Mouse (Mus musculus): ENCODE data around the gene Gli3.

Gene Gli3

GRCm38 (mm10) chr13:15660502-15660901, 197.5 kb downstream of the Gli3 start:
- DNase-seq (ENCODE audit: extremely low spot score), result no peak

DNA sequence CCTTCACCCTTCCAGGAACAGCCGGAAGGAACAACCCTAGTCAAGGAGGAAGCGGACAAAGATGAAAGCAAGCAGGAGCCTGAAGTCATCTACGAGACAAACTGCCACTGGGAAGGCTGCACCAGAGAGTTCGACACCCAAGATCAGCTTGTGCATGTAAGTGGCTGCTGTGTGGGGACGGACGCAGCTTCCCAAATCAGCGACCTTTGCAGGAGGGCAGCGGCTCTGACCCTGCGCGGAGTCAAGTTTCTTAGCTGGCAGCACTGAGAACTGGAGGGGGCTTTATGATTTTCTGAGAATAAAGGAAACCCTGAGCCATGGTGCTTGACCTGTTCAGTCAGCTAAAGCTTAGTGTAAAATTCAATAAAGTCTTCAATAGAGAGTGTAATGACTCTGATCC, 199.3 kb downstream of the Gli3 start:
- DNase-seq (ENCODE audit: extremely low spot score), result peak; percentile 43

DNA sequence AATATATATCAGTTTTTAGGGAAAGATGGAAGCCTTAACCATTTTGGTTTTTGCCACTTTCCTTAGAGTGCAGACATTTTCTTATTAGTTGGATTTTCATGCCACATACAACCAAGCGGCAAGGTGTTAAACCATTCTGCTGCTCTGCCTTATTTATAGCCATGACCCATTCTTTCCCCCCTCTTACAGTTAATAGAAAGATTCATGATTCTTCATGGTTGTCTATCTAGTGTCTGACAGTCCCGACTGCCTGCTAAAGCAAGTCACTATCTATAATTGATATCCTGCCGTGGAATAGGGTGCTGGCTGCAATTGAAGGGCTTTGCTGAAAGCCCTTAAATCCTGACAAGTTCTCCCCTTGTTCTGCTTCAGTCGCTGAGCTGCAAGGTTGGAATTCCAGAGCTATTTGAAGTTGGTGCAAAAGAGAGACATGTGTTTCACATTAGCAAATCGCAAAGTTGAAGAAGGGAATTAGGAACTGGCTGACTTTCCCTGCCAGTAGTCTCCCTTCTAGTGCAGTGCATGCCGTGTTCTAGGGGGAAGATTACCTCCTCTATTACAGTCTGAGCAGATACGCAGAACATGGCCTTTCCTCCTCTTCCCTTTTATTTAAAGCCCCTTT, 201.7 kb downstream of the Gli3 start:
- DNase-seq (ENCODE audit: extremely low spot score), result peak; percentile 40

- no peak for DNase-seq (ENCODE audit: extremely low spot score)
Measured at GRCm38 (mm10) chr13:15665514-15665913, 202.5 kb downstream of the Gli3 start.

DNA sequence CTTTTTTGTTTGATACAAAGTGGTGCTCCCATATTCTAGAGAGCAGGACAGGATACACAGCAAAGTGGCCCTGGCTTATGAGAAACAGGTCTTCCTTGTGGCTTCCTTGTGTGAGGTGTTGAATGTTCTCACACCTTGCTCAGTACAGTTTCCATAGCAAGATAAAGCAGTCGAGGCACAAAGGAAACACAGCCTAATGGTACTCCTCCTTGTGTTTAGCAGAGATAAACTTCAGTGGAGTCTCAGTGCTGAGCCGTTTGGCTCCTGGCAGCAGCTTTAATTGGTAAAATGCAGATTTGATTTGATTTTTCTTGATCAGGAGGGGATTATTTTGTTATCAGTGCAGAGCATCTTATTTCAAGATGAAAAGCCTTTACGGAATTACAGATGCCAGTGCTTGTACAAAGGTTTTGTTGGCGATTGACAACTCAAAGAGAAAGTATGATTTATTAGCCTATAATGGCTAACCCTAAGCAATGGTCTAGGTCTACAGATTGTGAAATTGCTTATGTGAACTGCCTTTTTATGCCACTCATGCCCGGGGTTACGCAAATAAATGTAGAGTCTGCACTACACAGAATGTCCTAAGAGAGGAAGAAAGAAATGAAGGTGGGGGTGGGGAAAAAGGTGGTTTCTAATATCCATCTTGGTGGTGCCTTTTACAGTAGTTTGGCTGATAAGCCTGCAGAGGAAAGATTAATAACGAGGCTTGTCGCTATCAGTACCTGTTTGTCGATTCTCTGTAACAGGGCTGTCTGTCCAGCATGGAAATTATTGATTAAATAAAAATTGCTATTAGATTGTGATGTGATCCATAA, 207.3 kb downstream of the Gli3 start:
- no peak for DNase-seq (ENCODE audit: extremely low spot score)

GRCm38 (mm10) chr13:15670962-15671313, 207.9 kb downstream of the Gli3 start:
- no peak for DNase-seq (ENCODE audit: extremely low spot score)

DNA sequence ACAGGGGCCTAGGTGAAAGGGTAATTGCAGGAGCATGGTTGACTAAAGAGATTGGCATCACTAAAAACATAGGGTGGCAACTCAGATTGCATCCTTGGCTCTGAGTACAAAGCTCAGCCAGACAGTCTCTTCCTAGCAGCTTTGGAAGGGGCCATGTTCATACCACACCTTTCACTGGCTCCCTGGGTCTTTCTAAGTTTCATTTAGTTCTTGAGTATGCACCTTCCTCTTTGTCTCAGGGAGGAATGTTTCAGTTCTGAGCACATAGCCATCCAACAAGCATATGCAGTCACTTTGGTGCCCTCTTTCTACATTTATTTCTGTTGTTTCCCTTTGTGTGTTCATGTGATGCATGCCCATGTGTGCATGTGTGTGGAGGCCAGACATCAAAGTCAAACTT, 212.4 kb downstream of the Gli3 start:
- no peak for DNase-seq (ENCODE audit: extremely low spot score)

GRCm38 (mm10) chr13:15677106-15677760, 214.2 kb downstream of the Gli3 start:
- no peak for DNase-seq (ENCODE audit: extremely low spot score)

- DNase-seq (ENCODE audit: extremely low spot score), result no peak
Measured at GRCm38 (mm10) chr13:15681530-15681929, 218.5 kb downstream of the Gli3 start.

GRCm38 (mm10) chr13:15683006-15683405, 220.0 kb downstream of the Gli3 start:
- no peak for DNase-seq (ENCODE audit: extremely low spot score)

DNA sequence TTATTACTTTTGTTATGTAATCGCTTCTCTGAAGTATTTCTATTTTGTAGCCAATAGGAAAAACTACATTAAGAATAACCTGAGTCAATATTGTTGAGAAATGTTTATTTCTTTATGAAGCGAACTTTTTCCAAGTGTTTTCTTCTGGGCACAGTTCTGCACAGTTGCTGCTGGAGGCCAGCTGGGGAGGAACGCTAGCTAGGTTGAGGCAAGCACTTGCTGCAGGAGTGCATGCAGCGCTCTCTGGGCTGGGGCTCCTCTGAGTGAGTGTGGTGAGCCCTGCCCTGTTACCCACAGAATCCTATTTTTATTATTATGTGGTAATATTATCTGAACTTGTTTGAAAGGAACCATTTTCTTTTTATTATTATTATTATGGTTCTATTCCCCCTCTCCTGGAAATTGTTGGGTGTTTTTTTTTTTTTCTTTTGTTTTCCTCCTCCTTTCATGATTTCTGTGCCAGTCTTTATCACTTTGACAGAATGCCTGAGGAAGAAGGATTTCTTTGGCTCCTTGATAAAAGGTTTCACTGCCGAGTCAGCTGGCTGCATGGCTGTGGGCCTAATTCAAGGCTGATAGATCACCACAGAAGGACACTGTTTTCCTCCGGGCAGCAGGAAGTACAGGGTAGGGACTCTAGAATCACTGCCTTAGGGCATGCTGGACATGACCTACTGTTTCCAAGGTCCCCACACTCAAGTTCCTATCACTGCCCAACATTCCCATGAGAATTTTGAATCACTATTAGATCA, 225.2 kb downstream of the Gli3 start:
- DNase-seq (ENCODE audit: extremely low spot score), result no peak

GRCm38 (mm10) chr13:15688826-15689501, 225.9 kb downstream of the Gli3 start:
- DNase-seq (ENCODE audit: extremely low spot score), result no peak

GRCm38 (mm10) chr13:15691751-15692464, 228.9 kb downstream of the Gli3 start:
- no peak for DNase-seq (ENCODE audit: extremely low spot score)

GRCm38 (mm10) chr13:15692465-15692809, 229.4 kb downstream of the Gli3 start:
- no peak for DNase-seq (ENCODE audit: extremely low spot score)

DNA sequence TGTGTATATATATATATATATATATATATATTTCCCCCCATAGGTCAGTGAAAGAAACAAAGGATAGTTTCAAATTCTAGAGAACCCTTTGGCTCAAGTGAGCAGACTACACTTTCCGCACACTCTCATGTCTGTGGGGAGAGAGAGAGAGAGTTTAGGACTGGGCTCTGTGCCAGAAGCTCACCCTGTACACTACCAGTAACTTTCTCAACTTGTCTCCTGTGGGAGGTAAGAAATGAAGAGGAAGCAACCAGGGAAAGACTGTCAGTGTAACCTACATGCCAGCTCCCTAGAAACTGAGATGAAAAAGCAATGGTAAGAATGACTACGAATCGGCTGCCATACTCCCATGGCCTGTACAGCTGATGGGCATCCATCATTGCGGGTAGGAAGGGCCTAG, 235.2 kb downstream of the Gli3 start:
- no peak for DNase-seq (ENCODE audit: extremely low spot score)

- DNase-seq (ENCODE audit: extremely low spot score), result no peak
Measured at GRCm38 (mm10) chr13:15699116-15699515, 236.1 kb downstream of the Gli3 start.

- DNase-seq (ENCODE audit: extremely low spot score), result no peak
Measured at GRCm38 (mm10) chr13:15704669-15705068, 241.6 kb downstream of the Gli3 start.

- DNase-seq (ENCODE audit: extremely low spot score), result no peak
Measured at GRCm38 (mm10) chr13:15707481-15707881, 244.4 kb downstream of the Gli3 start.

- DNase-seq (ENCODE audit: extremely low spot score), result no peak
Measured at GRCm38 (mm10) chr13:15713486-15713885, 250.5 kb downstream of the Gli3 start.

DNA sequence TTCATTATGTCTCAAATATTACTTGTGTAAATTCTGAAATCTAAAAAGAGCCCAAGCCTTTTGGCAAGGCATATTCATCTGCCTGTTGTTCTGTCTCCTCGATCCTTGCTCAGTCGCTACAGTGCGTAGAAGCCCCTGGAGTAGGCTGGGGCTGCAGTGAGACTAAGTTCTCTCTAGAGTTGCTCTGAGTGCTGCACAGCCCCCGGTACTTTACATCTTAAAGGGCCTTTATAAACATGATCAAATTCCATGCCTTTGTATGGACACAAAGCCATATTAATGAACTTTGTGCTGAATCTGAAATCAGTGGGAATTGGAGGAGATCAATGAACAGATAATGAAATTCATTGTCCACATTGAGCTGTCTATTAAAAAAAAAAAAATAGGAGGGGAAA, 251.3 kb downstream of the Gli3 start:
- peak; percentile 8 for DNase-seq (ENCODE audit: extremely low spot score)

Measured in embryo, embryonic 9.5 days (tissue).